Mouse (Mus musculus) brain, embryonic 14.5 days (tissue): ENCODE results near the gene Vcam1. TPM values are rescaled to one million over a fixed set of nuclear protein-coding genes. Genes with fewer than 3 reads are reported as not detected.

Source experiments
- DNase-seq: peaks from one replicate; pipeline ENCODE4 v3.0.0-alpha.2; 2011; ENCODE audit warnings: low read depth
- CTCF ChIP-seq: fragments of 200-500 bp; IDR thresholded peaks from 2 replicates; pipeline ENCODE4 v1.5.1; 2012; ENCODE audit warnings: inconsistent platforms, mild to moderate bottlenecking, moderate library complexity, borderline replicate concordance; ENCODE audit not compliant: insufficient read depth, insufficient read length; ENCODE audit errors: extremely low read depth
- POLR2A ChIP-seq: fragments of 200-500 bp; IDR thresholded peaks from 2 replicates; pipeline ENCODE4 v1.6.1; 2012; ENCODE audit warnings: mild to moderate bottlenecking, inconsistent platforms, borderline replicate concordance; ENCODE audit not compliant: poor library complexity, insufficient read depth, insufficient read length, severe bottlenecking; ENCODE audit errors: extremely low read depth
- polyA plus RNA-seq: library from polyadenylated mRNA; depleted of rRNA; stranded (reverse); fragments of >200 nt; gene quantifications from 2 replicates; pipeline ENCODE4 v1.2.3, GENCODE M21; 2012

Gene Vcam1
- polyA plus RNA-seq, 1 experiment = 22.8 TPM

GRCm38 (mm10) chr3:116095934-116096333 lies 33.6 kb downstream of the Vcam1 start:
- DNase-seq = no peak
- TF ChIP-seq POLR2A (no peak), CTCF (no peak)

DNA sequence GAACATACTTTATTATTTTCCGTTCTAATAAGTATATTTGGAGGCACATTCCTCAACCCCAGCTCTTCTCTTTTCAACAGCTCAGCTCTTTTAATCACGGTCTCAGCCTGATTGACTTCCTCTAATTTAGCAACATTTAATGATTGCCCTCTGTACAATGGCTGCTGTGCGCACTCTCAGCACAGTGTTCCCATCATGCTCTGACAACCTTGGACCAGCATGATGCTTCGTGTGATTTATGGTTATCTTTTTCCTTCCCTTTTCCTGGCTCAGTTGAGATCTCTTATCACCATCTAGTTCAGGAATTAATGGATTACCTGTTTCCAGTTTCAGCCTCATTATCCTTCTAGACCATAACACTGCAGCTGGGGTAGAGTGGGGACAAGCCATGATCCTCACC lies 34.2 kb downstream of the Vcam1 start:
- TF ChIP-seq POLR2A = no peak
- TF ChIP-seq CTCF = no peak
- no peak for DNase-seq

- TF ChIP-seq POLR2A = no peak
- no peak for TF ChIP-seq CTCF
- no peak for DNase-seq
Observed at GRCm38 (mm10) chr3:116094886-116095285, 34.6 kb downstream of the Vcam1 start.

GRCm38 (mm10) chr3:116094288-116094687 lies 35.2 kb downstream of the Vcam1 start:
- no peak for TF ChIP-seq CTCF
- DNase-seq = no peak

DNA sequence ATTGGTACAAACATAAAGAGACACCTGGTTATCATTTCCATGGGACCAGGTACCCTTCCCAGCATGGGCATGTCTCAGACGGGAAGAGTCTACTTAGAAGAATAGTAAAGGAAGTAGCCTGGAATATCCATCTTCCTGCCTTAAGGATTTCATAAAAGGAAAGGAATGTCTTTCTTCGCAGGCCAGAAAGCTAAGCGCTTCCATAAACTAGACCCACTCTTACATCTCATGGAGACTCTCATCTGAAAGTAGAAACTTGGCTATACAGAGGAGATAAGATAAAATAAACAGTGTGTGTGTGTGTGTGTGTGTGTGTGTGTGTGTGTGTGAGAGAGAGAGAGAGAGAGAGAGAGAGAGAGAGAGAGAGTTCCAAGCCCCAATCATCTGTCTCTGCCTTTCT lies 36.9 kb downstream of the Vcam1 start:
- no peak for TF ChIP-seq CTCF
- no peak for TF ChIP-seq POLR2A
- no peak for DNase-seq

- DNase-seq = no peak
- TF ChIP-seq POLR2A = no peak
- TF ChIP-seq CTCF = peak; percentile 17; the same call in 1 of the 2 replicates
Observed at GRCm38 (mm10) chr3:116091706-116092105, 37.8 kb downstream of the Vcam1 start.

GRCm38 (mm10) chr3:116085962-116086361 lies 43.5 kb downstream of the Vcam1 start:
- DNase-seq = no peak

GRCm38 (mm10) chr3:116080939-116081676 lies 48.4 kb downstream of the Vcam1 start:
- TF ChIP-seq POLR2A (no peak), CTCF (0 out of 2 replicates have a peak, but pooled peaks have one; percentile 8)
- DNase-seq = no peak

More at GRCm38 (mm10) chr3:116085962-116086361, 43.5 kb downstream of the Vcam1 start:
- TF ChIP-seq CTCF (no peak), POLR2A (no peak)

DNA sequence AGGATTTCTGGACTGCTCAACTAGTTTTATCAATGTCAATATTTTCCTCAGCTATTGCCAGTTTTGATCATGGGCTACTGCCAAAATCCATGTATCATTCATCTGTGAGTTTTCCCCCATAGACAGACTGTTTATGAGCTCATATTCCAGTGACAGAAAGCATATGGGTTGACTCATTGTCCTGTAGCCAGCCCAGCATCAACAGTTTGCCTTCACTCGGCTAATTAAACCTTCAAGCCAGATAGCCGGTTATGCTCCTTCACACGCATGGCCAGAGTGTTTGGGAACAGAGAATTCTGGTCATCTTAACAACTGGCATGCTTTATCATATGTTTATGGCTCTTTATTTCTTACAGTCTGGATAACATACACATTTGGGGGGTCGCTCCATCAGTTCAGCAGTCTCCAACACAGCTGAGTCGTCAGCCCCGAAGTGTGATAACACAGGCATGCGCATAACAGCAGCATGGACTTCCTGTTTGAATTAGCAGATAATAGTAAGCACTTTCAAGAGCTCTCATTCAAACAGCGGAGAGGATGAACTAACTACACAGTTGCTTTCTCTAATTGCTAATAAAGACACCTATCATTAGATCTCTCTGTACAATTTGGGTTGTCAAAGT lies 49.2 kb downstream of the Vcam1 start:
- TF ChIP-seq POLR2A (no peak), CTCF (no peak)
- peak; percentile 56 for DNase-seq

GRCm38 (mm10) chr3:116078490-116078889 lies 51.0 kb downstream of the Vcam1 start:
- TF ChIP-seq CTCF (no peak), POLR2A (no peak)
- DNase-seq = peak; percentile 31

DNA sequence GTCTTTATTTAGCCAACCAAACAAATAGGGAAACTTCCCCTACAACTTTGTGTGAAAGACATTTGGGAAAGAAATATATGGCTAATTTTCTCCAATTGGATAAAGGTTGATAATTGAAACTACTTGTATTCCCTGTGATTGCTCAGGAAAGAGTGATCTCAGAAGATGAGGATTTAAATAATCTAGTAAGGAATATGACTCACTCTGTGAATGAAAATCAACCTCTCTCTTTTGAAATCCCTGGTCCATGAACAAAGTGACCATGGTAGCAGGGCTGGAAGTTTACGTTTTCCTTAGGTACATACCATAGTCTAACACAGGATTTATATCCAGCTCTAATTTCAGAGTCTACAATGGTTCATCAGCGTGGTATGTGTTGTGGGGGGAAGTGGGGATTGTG lies 52.7 kb downstream of the Vcam1 start:
- TF ChIP-seq POLR2A (no peak), CTCF (no peak)
- DNase-seq = no peak

GRCm38 (mm10) chr3:116072584-116072983 lies 56.9 kb downstream of the Vcam1 start:
- no peak for TF ChIP-seq POLR2A
- TF ChIP-seq CTCF = no peak
- peak; percentile 17 for DNase-seq

DNA sequence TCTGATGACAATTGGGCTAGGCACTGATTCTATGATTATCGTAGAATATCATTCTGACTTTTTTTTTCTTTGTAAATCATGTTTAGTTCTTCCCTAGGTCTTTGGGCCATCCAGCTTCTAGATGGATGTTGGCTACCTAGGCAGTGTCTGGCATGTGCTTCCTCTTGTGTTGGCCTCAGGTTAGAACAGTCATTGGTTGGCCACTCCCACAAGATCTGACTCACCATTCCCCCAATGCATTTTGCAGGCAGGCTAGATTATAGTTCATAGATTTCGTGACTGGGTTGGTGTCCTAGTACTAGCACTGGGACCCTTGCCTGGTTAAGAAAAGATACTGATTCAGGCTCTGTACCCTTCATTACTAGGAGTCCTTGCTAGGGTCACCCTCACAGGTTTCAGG lies 67.3 kb downstream of the Vcam1 start:
- TF ChIP-seq CTCF (no peak), POLR2A (no peak)
- no peak for DNase-seq
